Mouse (Mus musculus): ENCODE measurements at regions not wholly inside any gene's neighbourhood (a gene's known extent, or its start where the extent isn't known, plus 50 kb on each side); places are given as distances from the start of the nearest gene placed in this dataset.

DNA sequence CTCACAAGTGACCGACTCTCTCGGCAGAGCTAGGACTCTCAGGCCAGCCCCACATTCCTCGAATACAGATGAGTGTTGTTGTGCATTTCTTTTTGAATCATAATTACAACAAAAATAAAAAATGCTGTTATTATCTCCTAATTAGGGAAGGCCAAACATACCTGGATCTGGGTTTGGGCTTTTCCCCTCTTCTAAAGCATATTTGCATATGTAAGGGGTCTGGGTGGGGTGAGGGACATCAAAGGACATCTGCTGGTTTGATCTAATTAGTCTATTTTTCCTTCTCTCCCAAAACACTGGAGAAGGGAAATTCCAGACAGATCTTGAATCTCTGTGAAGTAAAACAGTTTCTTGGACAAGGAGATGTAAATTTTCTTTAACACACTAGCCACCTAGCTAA lies 85.3 kb downstream of the Tfap2a start:
- no peak for DNase-seq (ENCODE audit: low read depth)

- DNase-seq (ENCODE audit: low read depth), result peak; percentile 75
Measured at GRCm38 (mm10) chr13:40651056-40651455, 87.1 kb downstream of the Tfap2a start.

DNA sequence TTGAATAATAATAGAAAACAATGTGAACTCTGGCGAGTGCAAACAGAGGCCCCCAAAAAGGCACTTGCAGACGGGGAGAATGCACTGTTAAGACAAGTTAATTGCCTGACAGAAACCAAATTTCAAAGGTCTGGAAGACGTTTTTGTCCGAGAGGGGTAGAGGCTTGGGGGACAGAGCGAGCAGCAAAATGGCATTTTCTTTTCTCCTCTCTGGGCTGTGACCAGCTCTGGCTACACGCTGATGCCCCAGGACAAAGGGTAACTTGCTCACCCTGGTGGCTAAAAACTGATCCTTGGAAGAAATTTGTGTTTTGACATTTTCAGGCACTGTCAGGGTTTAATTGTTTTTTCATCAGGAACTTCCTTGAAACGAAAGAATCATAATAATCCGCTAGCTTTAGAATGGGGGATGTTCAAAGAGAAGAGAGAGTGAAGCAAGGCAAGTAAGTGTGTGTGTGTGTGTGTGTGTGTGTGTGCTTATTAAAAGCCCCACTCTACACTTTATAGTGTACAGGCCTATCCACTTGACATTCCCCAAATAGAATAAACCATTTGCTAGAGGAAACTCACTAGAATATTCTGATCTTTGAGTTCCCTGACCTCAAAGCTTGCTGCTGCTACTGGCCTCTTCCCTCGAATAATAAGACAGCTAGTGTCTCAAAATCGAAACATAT lies 88.0 kb downstream of the Tfap2a start:
- no peak for DNase-seq (ENCODE audit: low read depth)

DNA sequence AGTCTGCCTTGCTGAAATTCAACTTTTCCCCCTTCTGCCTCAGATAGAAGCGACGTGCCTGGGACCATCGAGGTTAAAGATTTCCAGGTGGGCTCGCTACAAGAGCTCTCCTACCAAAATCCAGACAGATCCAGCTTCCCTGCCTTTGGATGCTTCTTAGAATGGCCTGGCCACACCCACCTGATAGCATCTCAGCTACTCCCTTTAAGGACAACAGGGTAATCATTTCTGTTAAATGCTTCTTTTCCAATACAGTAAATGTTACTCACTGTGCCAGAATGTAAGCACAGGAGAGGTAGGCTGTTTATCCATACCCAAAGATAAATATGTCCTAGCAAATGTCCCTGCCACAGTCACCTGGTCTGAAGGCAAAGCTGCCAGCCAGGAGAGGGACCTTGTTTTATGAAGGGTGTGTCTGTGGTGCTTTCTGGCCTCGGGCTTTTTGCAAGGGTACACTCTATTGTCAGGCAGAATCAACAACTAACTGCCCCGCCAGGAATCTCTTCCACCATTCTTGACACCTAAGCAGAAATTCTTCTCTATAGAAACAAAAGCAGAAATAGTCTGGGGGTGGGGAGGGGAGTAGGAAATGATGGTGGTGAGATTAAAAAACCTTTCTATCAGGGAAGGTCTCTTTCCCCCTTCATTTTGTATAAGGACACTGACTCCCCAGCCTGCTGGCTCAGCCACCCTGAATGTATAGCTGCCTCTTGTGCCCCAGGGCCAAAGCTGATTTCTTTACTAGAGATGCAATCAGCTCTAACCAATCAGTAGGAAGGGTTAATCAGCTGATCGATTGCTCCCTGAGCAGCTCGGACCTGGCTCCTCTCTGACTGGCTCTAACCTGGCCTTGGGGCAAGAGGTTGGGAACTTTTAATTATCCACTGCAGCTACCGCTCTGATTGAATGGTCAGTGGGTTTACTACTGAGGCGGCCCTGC lies 88.8 kb downstream of the Tfap2a start:
- DNase-seq (ENCODE audit: low read depth), result no peak

DNA sequence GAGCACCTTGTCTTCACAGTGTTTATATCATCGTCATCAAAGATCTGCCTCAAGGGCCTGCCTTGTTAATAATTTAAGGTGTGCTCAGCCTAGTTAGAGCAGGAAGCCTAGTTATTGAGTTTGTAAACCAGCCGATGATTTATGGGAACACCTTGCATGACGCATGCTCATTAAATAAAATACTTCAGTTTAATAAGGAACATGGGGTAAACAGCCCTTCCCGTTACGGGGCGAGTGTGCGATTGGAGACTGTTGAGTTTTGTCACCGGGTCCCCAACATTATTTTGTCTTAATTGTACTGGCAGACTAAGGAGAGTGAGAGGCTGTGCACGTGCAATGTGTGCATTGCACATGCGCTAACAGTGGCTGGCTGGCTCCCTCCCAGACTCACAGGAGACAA lies 92.0 kb downstream of the Tfap2a start:
- DNase-seq (ENCODE audit: low read depth), result no peak

- no peak for DNase-seq (ENCODE audit: low read depth)
Measured at GRCm38 (mm10) chr13:40645646-40646045, 92.5 kb downstream of the Tfap2a start.

GRCm38 (mm10) chr13:40642931-40643330 lies 95.2 kb downstream of the Tfap2a start:
- DNase-seq (ENCODE audit: low read depth), result no peak

- DNase-seq (ENCODE audit: low read depth), result no peak
Measured at GRCm38 (mm10) chr13:40637269-40637668, 100.9 kb downstream of the Tfap2a start.

DNA sequence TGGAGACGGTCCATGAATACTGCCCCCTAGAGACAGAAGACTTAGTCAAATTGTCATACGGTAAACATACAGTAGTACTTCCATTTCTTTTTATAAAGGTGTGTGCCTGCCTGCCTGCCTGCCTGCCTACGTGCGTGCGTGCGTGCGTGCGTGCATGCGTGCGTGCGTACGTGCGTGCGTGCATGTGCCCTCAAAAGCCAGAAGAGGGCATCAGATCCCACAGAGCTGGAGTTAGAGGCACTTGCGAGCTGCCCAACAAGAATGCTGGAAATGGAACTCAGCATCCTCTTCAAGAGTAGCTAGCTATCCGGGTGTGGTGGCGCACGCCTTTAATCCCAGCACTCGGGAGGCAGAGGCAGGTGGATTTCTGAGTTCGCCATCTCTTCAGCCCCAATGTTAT lies 120.3 kb downstream of the Tfap2a start:
- DNase-seq (ENCODE audit: low read depth), result no peak

- no peak for DNase-seq (ENCODE audit: low read depth)
Measured at GRCm38 (mm10) chr13:40608526-40608925, 129.7 kb downstream of the Tfap2a start.

GRCm38 (mm10) chr13:40606405-40607271 lies 131.5 kb downstream of the Tfap2a start:
- DNase-seq (ENCODE audit: low read depth), result no peak

DNA sequence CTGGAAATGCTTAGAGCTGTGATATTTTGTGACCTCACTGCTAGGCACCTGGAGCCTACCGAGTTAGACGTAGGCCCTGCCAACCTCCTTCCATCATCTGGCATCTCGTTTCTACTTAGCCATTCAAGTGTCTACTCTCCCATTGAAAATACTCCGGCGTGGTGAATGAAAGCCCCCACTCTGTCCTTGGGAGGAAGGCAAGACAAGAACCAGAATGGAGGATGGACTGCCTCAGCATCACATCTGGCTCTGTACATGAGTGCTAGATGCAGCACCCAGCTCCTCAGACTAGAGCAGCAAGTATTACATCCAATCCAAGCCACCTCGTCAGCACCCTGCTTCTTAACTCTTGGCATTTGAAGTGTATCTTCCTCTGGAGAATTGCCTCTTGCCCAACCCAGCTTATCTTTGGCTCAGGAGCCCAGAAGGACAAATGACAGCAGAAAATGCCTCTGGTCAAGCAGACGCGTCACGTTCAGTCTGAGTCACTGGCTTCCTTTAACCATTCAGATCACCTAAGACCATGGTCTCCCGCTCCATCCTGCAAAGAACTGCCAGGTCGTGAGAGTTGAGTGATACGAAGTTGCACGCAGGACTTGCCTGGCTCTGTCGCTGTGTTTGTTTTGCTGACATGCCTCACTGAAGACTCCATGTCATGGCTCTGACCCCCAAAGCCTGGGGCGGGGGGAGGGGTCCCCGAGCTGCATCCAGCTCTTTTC lies 132.3 kb downstream of the Tfap2a start:
- no peak for DNase-seq (ENCODE audit: low read depth)

DNA sequence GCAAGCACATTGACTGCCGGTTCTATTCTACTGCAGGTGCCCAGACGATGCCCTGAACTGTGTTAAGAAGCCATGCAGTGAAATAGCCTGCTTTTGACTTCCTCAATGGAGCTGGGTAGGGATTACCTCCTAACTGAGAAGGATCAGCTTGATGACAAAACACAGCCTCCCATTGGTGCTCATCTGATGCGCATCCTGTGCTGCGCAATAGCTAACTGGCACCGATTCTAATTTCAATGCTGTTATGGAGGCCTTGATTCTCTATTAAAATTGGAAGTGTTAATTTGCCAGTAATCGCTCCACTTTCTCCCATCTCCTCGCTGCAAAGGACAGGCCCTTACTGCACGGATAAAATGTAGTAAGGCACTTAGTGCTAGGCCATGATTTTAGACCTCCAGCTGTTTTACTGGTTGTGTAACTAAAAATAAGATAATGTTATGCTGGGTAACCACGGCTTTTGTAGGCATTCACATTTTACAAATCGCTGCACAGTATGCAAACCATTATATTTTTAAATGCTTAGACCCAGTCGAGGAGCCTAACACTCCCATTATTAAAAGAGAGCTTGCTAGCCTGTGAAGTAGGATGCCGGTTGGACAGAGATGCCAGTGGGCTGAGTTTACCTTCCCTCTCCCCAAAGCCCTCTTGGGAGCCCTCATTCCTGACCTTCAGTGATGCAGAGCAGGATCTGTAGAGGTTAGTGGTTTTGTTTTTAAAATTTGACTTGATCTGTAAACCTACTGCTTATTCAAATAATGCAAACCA lies 163.0 kb downstream of the Tfap2a start:
- no peak for DNase-seq (ENCODE audit: low read depth)

DNA sequence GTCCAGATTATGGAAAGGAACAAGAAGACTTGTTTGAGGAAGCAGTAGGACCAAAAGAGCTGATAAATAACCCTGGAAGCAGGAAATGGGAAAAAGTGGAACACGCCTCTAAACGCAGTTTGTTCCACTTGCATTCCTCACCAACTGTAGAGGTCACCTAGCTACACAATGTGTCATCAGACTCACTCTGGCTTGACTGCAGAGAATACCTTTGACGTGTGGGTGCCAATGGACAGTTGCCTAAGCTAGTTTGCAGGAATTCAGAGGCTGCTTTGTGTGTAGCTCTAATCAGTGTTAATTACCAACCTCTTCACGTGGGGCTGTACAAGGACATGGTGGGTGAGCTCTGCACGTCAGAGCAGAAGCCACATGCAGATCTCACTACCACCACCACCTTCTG lies 168.7 kb downstream of the Tfap2a start:
- no peak for DNase-seq (ENCODE audit: low read depth)

GRCm38 (mm10) chr13:40567821-40568220 lies 170.4 kb downstream of the Tfap2a start:
- DNase-seq (ENCODE audit: low read depth), result no peak

DNA sequence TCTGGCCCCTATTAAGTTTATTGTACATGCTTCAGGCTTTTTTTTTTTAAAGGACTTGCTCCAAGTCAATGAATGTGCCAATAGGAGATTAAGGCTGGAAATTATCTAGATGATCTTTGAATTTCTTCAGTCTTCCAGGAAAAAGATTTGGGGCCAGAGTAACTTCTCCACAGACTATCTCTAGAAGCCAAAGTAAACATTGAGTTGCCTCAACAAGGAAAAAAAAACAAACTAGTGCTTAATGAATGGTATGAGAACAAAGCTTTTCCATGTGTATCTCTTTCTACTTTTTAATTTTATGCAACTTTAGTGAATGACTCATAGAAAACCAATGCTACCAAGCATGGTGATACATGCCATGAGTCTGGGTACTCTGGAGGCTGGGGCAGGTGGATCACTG lies 173.8 kb downstream of the Tfap2a start:
- DNase-seq (ENCODE audit: low read depth), result peak; percentile 5

DNA sequence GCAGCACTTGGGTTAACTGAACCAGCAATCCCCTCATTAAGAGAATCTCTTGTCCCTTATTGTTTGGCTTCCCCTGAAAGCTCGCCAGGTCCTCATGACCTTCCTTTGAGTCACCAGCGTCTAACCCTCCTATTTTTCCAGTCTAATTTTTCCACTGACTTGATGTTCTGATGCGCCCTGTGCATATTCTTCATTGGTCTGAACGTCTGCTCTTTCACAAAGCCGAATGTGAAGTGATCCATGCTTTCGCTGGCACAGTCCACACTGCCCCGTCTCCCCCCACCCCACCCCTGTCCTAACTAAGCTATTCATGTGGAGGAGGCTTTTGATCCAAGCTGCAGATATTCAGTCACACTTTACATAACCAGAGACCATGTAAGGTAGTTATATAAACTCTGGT lies 183.8 kb downstream of the Tfap2a start:
- DNase-seq (ENCODE audit: low read depth), result no peak

GRCm38 (mm10) chr13:40525501-40525900 lies 164.3 kb upstream of the Ofcc1 start:
- DNase-seq (ENCODE audit: low read depth), result no peak

- no peak for DNase-seq (ENCODE audit: low read depth)
Measured at GRCm38 (mm10) chr13:40523115-40523514, 161.9 kb upstream of the Ofcc1 start.

DNA sequence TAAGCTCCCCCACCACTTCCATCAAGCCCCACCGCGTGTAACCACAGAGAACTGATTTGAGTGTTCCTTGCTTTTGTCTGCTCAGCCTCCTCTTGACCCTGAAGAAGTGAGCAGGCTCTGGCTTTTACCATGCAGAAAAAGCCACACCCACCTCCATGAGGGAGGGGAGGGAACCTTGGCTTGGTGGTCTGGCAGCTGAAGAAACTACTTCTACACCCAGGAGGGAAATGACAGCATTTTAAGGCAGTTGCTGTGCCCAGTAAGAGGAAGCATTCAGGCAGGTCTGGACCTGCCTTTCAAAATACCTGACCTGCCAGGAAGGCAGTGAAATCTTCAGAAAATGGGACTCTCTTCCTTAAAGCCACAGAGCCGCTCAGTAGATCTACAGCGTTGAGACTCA lies 156.9 kb upstream of the Ofcc1 start:
- DNase-seq (ENCODE audit: low read depth), result no peak

DNA sequence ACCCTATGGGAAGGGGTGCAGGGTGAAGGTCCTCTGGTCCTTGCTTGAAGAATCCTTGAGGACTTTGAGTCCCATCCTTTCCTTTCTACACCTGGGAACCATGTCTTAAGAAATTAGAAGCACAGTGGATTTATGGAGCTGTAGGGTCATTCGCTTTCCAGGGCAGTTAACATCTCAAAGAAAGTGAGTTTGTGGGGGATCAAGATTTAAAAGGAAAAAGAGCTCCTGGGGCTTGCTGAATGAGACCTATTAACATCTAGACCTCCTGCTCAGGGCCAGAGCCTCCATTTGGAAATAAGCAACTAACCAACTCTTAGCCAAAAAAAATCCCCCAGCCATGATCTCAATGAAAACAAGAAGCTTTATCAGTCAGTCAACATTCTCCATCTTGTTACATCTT lies 148.0 kb upstream of the Ofcc1 start:
- no peak for DNase-seq (ENCODE audit: low read depth)

All from fibroblast of lung, adult 2 months (primary cell).